Mouse (Mus musculus) CD4-positive, CD25-positive, alpha-beta regulatory T cell (primary cell): ENCODE results near the gene Gm3252. TPM values are rescaled to one million over a fixed set of nuclear protein-coding genes. Genes with fewer than 3 reads are reported as not detected.

Experiments used
- polyA plus RNA-seq: library from polyadenylated mRNA; unstranded; fragments of 100-300 nt; shearing (Covaris generic); gene quantifications from one replicate; pipeline ENCODE4 v1.2.1, GENCODE M21; 2017

Gm3252 gene
- polyA plus RNA-seq: 0.96 TPM

GRCm38 (mm10) chr14:4726038-4726880 is at the start of gene Gm3252:
Gene Gm3252, plus strand, starts transcription at chr14:4726775.

GRCm38 (mm10) chr14:4708938-4709337 is 17.6 kb upstream of the Gm3252 start, which contains the start of gene Gm7876:
Gene Gm7876, plus strand, starts transcription at chr14:4709238.

GRCm38 (mm10) chr14:4776037-4776436 is 49.5 kb downstream of the Gm3252 start, which contains the start of gene Gm9602:
Gene Gm9602, plus strand, starts transcription at chr14:4776337.

Other genes starting within 250 kb of the Gm3252 start
- not detected for gene Gm3182, start 245.0 kb upstream of the Gm3252 start, polyA plus RNA-seq
- gene Gm3047, start 171.4 kb upstream of the Gm3252 start, polyA plus RNA-seq: not detected
- not detected for gene Gm8159, start 94.4 kb upstream of the Gm3252 start, polyA plus RNA-seq
- gene Gm3239, start 62.6 kb upstream of the Gm3252 start, polyA plus RNA-seq: not detected
- not detected for gene Gm7876, start 17.5 kb upstream of the Gm3252 start, polyA plus RNA-seq
- not detected for gene Gm9602, start 49.6 kb downstream of the Gm3252 start, polyA plus RNA-seq
- not detected for gene Gm3269, start 111.3 kb downstream of the Gm3252 start, polyA plus RNA-seq
- gene Gm3264, start 128.8 kb downstream of the Gm3252 start, polyA plus RNA-seq: not detected
- not detected for gene Gm3278, start 165.6 kb downstream of the Gm3252 start, polyA plus RNA-seq